Mouse (Mus musculus) mouse embryonic stem cell (cell line): ENCODE measurements around the gene Pglyrp2.

ENCODE experiments used
- in situ Hi-C, 2 experiments: fragments of 300-500 bp; cut with MboI; formaldehyde crosslinking; loops; 1 replicate in 1 of 2; 3 replicates in 1 of 2; pipeline ENCODE4 v1.14.3; 2019 to 2020; ENCODE audit warnings: low sequenced_read_pairs in 2 of 2, low pct_unique_long_range_greater_than_20kb in 1 of 2, mixed read lengths in 1 of 2; ENCODE audit not compliant: unreplicated experiment in 1 of 2

Gene Pglyrp2

GRCm38 (mm10) chr17:32424034-32424433 is at the start of gene Pglyrp2:
TSS of gene Pglyrp2 (minus strand) at chr17:32424167.
- in situ Hi-C loops = no loop called here

- in situ Hi-C loops = no loop called here
These were observed 48.2 kb upstream of the Pglyrp2 start for GRCm38 (mm10) chr17:32472176-32472575.

GRCm38 (mm10) chr17:32470795-32471194 is 46.8 kb upstream of the Pglyrp2 start:
- in situ Hi-C loops = no loop called here

DNA sequence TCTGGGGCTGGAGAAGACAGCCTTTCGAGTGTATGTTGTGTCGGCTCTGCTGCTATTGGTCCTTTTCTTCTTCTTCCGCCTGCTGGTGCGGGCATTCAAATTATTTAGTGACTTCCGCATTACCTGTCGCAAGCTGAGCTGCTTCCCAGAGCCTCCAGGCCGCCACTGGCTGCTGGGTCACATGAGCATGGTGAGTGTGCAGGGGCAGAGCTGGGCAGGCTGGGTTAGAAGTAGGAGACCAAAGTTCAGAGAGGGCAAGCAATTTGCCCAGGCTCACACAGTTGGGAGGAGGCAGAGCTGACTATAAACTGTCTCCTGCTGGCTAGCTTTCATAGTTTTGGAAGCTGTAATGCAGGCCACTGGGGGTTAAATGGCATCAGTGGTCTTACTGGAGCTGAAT is 44.5 kb upstream of the Pglyrp2 start:
- in situ Hi-C loops = no loop called here

DNA sequence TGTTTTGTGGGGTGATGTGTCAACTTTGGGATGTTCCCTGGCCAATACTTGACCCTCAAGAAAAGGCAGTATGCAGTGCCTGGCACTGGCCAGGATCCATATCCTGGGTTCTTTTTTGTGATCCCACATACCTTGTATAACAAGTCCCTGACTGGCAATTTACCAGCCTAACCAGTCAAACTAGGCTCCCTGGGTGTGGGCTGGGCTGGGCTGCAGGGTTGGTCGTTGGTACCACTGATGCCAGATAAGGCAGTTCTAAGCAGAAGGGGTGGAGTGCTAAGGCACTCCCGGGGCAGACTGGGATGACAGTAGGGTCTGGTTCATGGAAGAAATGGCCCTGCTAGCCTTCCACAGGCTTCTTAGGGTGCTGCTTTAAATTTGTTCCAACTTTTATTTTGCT is 31.0 kb upstream of the Pglyrp2 start:
- in situ Hi-C loops = no loop called here

GRCm38 (mm10) chr17:32454188-32454587 is 30.2 kb upstream of the Pglyrp2 start:
- in situ Hi-C loops = no loop called here

GRCm38 (mm10) chr17:32452482-32452881 is 28.5 kb upstream of the Pglyrp2 start, which contains the start of gene Cyp4f39:
TSS of gene Cyp4f39 (plus strand) at chr17:32452723.
- in situ Hi-C loops = no loop called here

DNA sequence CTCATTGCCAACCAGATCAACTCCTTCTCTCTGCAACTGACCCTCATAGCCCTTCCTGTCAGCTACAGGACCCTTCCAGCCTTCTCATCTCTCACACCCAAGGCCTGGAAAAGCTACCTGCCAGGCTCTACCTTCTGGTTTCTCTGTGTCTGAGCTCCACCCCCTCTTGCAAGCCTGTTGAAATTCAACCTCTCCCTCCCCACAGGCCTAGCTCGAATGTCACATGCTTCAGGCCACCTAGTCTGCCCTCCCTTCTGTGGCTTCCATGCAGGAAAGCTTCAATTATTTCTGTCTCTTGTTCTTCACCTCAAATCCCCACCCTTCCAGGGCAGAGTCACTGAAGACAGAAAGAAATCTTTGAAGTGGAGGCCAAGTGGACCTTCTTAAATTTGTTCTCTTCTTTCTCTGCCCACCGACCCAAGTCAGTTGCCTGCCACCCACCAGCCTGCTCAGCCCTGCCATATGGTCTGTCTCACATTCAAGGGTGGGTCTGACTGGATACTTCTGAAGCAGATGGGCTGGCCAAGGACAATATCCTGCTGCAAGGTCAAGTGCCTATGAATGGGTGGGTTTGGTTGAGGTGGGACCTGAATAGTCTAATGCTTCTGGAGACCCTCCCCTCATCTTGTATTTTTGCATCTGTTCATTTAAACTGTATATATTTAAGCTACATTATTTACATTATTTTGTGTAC is 27.0 kb upstream of the Pglyrp2 start:
- in situ Hi-C loops = no loop called here

GRCm38 (mm10) chr17:32449042-32449441 is 25.1 kb upstream of the Pglyrp2 start:
- in situ Hi-C loops = loop anchor here in 1 of 2 experiments (10.0 kb wide), 1 partner anchor 46 kb away; no protein-coding TSS in a partner anchor

GRCm38 (mm10) chr17:32447195-32447594 is 23.2 kb upstream of the Pglyrp2 start:
- in situ Hi-C loops = loop anchor here in 1 of 2 experiments (10.0 kb wide), 1 partner anchor 48 kb away; no protein-coding TSS in a partner anchor

DNA sequence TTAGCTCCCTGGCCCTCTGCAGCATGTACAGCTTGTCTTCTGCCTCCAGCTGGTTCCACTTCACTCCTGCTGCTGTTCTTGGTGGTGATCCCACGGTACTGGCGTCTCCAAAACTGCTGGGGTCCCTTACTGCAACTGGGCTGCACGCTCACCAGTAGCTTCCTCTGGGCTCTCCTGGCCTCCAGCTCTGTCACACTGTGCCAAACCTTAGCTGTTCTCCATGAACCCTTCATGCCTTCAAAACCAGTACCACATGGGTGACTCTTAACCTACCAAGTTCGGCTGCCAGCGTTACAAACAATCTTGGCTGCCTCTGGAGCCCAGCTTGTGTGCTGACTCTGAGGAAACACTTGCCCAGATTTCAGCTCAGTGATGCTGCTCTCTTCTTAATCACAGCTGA is 21.0 kb upstream of the Pglyrp2 start:
- in situ Hi-C loops = loop anchor here in 1 of 2 experiments (10.0 kb wide), 1 partner anchor 50 kb away; no protein-coding TSS in a partner anchor

- in situ Hi-C loops = loop anchor here in 1 of 2 experiments (10.0 kb wide), 1 partner anchor 52 kb away; no protein-coding TSS in a partner anchor
These were observed 19.3 kb upstream of the Pglyrp2 start for GRCm38 (mm10) chr17:32443245-32443644.

GRCm38 (mm10) chr17:32437106-32437505 is 13.1 kb upstream of the Pglyrp2 start:
- in situ Hi-C loops = no loop called here

DNA sequence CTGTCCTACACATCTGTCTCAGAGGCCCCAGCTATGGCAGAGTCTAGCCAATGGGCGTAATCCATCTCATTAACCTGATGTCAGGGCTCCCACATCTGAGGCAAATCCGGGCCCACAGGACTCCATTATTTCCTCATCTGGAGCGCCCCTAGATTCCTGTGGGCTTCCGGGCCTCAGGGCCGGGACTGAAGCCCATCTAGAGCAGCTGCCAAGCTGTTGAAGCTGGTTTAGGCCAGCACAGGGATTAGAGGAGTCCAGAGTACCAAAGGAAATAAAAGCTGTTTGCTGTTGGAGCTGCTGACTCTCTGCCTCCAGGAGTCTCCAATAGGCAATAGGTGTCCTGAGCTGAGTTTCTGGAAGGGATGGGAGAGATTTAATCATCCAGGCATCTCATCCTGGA is 11.2 kb upstream of the Pglyrp2 start:
- in situ Hi-C loops = no loop called here

GRCm38 (mm10) chr17:32434324-32434723 is 10.4 kb upstream of the Pglyrp2 start:
- in situ Hi-C loops = no loop called here

DNA sequence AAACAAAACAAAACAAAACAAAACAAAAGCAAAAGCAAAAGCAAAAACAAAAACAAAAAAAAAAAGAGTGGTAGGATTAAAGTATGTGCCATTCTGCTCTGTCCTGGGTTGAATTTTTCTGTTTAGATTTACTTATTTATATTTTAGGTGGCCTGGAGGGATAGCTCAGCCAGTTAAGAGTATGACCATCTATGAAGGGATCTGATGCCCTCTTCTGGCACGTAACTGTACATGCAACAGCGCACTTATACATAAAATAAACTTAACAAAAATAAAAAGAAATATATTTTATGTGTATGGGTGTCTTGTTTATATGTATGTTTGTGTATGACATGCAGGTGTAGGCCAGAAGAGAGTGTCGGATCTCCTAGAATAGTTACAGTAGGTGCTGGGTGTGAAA is 8.0 kb upstream of the Pglyrp2 start:
- in situ Hi-C loops = no loop called here

DNA sequence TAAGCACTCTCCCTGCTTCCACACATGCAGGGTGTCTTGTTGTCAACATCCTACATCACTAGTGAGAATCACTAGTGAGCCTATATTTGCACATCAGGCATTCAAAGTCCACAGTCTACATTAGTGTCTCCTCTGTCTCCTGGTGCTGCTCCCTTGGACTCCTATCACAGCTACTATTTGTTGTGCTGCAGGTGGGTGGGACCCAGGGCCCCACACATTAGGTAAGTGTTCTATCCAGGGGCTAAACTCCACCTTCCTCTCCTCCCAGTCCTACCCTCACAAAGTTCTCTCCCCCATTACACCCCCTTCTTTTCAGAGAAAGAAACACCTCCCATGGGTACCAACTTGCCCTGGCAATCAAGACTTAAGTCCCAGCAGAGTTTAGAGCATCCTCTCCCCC is 2.6 kb upstream of the Pglyrp2 start:
- in situ Hi-C loops = no loop called here

DNA sequence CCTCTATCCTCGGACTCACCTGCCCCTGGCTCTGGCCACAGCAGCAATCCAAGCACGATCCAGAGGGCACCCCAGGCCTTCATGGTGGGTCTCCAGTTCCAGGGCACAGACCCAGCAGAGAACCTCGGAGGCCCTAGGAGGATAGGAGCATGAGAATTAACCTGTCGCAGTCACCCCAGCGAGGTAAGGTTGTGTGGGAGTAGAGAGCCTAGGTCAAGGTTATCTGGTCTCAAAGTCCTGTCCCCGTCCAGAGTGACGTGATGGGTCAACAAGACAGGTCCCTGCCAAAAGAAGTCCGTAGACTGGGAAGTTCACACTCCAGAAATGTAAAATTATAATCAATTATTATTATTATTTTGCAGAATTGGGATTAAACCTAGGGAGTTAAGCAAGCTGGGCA is 3.2 kb downstream of the Pglyrp2 start:
- in situ Hi-C loops = no loop called here

DNA sequence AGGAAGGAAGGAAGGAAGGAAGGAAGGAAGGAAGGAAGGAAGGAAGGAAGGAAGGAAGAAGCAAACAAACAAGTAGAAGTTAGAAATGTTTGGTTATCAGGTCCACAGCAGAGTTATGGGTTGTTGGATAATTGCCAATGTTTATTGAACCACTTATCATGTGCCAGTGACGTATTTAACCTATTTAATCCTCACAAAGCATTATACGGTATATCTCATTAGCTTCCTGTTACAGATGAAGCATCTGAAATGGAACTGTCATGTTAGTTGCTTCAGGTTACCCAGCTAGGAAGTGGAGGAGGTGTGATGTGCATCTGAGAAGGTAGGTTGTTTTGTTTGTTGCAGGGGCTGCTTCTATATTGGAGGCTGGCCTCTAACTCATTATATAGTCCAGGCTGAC is 4.0 kb downstream of the Pglyrp2 start:
- in situ Hi-C loops = no loop called here

GRCm38 (mm10) chr17:32416771-32417170 is 7.2 kb downstream of the Pglyrp2 start:
- in situ Hi-C loops = no loop called here
